Mouse (Mus musculus) forebrain, embryonic 14.5 days (tissue): Measurements from ENCODE around the gene Ppie. TPM values are rescaled to one million over a fixed set of nuclear protein-coding genes. Genes with fewer than 3 reads are reported as not detected.
"Not testable (repeated sequence)": the region's sequence is repeated elsewhere in the genome, so short reads cannot be mapped to it uniquely, and the experiment has no call there.

Source experiments
- ATAC-seq: fragments of 200-750 bp; cut with Nextera tagmentation; 2 replicates; pipeline ENCODE4 v1.8.0; 2017; ENCODE audit warnings: mild to moderate bottlenecking, moderate library complexity
- DNase-seq: peaks from one replicate; pipeline ENCODE4 v3.0.0-alpha.2; 2015; ENCODE audit warnings: low spot score
- H3K27ac ChIP-seq: fragments of 300-500 bp; sonication (generic); 2 replicates; pipeline ENCODE4 v1.5.1; 2014; ENCODE audit warnings: low read depth, mild to moderate bottlenecking, control low read depth, low read length, moderate library complexity
- H3K27me3 ChIP-seq: fragments of 300-500 bp; sonication (generic); replicated peaks from 2 replicates; pipeline ENCODE4 v1.6.1; 2014; ENCODE audit warnings: low read length, control low read depth, mixed read lengths; ENCODE audit not compliant: control insufficient read depth, insufficient read depth
- H3K36me3 ChIP-seq: fragments of 300-500 bp; sonication (generic); 2 replicates; pipeline ENCODE4 v1.6.1; 2014; ENCODE audit warnings: low read length, control low read depth; ENCODE audit not compliant: control insufficient read depth, insufficient read depth
- H3K4me1 ChIP-seq: fragments of 300-500 bp; sonication (generic); 2 replicates; pipeline ENCODE4 v1.6.1; 2014; ENCODE audit warnings: antibody characterized with exemption, low read length, control low read depth; ENCODE audit not compliant: control insufficient read depth, insufficient read depth
- H3K4me2 ChIP-seq: fragments of 300-500 bp; sonication (generic); 2 replicates; pipeline ENCODE4 v1.6.1; 2014; ENCODE audit warnings: mild to moderate bottlenecking, control low read depth, low read length
- H3K4me3 ChIP-seq: fragments of 300-500 bp; sonication (generic); 2 replicates; pipeline ENCODE4 v1.5.1; 2014; ENCODE audit warnings: low read depth, low read length, control low read depth
- H3K9ac ChIP-seq: fragments of 300-500 bp; sonication (generic); 2 replicates; pipeline ENCODE4 v1.6.1; 2014; ENCODE audit warnings: mild to moderate bottlenecking, low read length, control low read depth, moderate library complexity
- H3K9me3 ChIP-seq: fragments of 300-500 bp; sonication (generic); replicated peaks from 2 replicates; pipeline ENCODE4 v1.6.1; 2016; ENCODE audit warnings: low read length, control low read depth, mixed read lengths; ENCODE audit not compliant: control insufficient read depth
- WGBS: fragments of 180-500 bp; shearing (Covaris S2); extraction: QIAGEN DNeasy Blood & Tissue Kit; methylation state at CpG from one replicate; pipeline ENCODE4 v1.1.7; 2014; 5-methylcytosine and 5-hydroxymethylcytosine counted together
- polyA plus RNA-seq: library from polyadenylated mRNA; unstranded; fragments of >200 nt; fragmentation: Nextera tagmentation; extraction: Ambion mirVana; gene quantifications from 2 replicates; pipeline ENCODE4 v1.2.1, GENCODE M21; 2014

Gene Ppie
- polyA plus RNA-seq, 1 experiment from 2014 or later, result 88.3 TPM

DNA sequence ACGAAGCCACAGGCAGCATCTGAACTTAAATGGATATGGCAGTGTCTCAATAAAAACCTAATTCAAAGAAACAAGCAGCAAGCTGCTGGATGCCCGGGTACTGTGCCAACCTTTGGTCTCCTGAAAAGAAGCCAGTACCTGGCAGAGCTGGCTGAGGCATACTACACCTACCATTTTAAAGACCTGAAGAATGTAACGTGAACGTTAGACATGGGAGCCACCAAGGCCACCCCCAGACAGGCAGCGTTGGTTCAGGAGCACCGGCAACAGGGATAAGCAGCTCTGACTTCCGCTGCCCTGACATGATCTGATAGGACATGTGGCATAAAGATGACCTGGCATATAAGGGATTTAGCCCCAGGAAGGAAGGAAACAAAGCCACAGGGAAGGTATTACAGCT is 13.1 kb downstream of the Ppie start:
- Histone ChIP-seq H3K4me2 (no peak overlapping the region), H3K27me3 (no peaks in the 10 kb centered on the region), H3K4me1 (no peaks in the 10 kb centered on the region), H3K4me3 (no peak overlapping the region), H3K9me3 (no peaks in the 10 kb centered on the region), H3K9ac (no peak overlapping the region), H3K27ac (no peak overlapping the region), H3K36me3 (peaks cover 60% of the 10 kb centered on the region)
- DNase-seq (no peak), ATAC-seq (no peak)
- WGBS, result 94% methylated on average over 7 of the region's 7 CpGs

DNA sequence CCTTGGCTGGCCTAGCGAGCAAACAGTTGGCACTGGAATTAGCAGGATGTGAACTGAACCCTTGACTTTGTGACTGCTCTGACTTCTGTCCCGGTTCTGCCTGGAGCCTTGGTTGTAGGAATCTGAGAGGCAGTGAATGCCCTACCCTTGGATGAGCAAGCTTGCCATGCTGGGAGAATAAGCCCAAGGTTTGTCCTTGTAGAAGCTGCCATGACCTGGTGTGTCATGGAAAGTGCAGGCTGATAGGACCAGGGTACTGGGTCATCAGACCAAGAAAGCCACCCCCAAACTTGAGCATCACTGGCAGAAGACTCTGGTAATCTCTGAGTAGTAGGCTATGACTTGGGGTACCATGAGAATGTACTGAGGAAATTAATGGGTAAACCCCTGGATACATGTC is 18.5 kb downstream of the Ppie start:
- no peak overlapping the region for H3K4me2 ChIP-seq
- no peaks in the 10 kb centered on the region for H3K9me3 ChIP-seq
- H3K27ac ChIP-seq, result no peak overlapping the region
- WGBS, result 89% methylated on average over 2 of the region's 2 CpGs
- H3K4me3 ChIP-seq, result no peak overlapping the region
- DNase-seq, result no peak
- H3K4me1 ChIP-seq, result no peaks in the 10 kb centered on the region
- no peaks in the 10 kb centered on the region for H3K27me3 ChIP-seq
- ATAC-seq, result no peak
- H3K36me3 ChIP-seq, result peaks cover 12% of the 10 kb centered on the region
- H3K9ac ChIP-seq, result no peak overlapping the region

DNA sequence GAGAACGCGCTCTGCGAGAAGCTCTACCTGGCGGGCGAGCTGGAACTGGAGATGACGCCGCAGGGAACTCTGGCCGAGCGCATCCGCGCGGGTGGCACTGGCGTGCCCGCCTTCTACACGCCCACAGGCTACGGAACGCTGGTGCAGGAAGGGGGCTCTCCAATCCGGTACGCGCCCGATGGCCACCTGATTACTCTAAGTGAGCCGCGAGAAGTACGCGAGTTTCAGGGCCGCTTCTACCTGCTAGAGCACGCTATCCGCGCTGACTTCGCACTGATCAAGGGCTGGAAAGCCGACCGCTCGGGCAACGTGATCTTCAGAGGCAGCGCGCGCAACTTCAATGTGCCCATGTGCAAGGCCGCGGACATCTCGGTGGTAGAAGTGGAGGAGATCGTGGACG is 23.1 kb downstream of the Ppie start:
- H3K4me3 ChIP-seq, result peak overlapping the region; percentile 24
- not testable (repeated sequence) for H3K27me3 ChIP-seq, H3K36me3 ChIP-seq, H3K9me3 ChIP-seq, H3K4me1 ChIP-seq, H3K27ac ChIP-seq, H3K9ac ChIP-seq
- peak overlapping the region; percentile 49 for H3K4me2 ChIP-seq
- DNase-seq, result peak; percentile 24
- peak; percentile 82 for ATAC-seq
- WGBS, result 33% methylated on average over 21 of the region's 42 CpGs

DNA sequence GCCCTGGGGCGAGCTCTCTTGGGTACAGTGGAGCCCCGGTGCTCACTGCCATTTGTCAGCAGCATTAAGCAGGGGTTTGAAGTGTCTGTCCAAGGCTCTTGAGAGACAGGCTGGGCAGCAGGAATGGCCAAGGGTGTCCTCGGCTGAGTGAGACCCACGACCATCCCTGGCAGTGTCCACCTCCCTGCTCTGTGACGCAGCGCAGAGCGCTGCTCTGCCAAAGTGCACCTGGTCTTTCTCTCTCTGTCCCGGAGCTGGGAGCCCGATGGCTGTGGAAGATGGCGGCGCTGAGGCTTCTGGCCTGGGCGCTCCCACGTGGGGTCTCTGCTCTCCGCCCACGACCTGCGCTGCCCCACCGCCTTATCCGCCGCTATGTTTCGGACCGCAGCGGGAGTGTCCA is 23.7 kb downstream of the Ppie start, which contains the start of gene Oxct2b:
Gene Oxct2b, plus strand, starts transcription at position 256 of the 400 bp plus-strand sequence.
- Histone ChIP-seq H3K27ac (no peak within 1 kb of the TSS), H3K9me3 (no peaks in the 10 kb centered on the region), H3K36me3 (no peaks in the 10 kb centered on the region), H3K4me1 (no peaks in the 10 kb centered on the region), H3K27me3 (no peaks in the 10 kb centered on the region), H3K4me2 (peak within 1 kb of the TSS; percentile 49), H3K9ac (peak within 1 kb of the TSS; percentile 37), H3K4me3 (peak within 1 kb of the TSS; percentile 24)
- DNase-seq (no peak), ATAC-seq (peak; percentile 42; the same call in 1 of the 2 replicates)
- WGBS, result 23% methylated on average over 22 of the region's 22 CpGs

DNA sequence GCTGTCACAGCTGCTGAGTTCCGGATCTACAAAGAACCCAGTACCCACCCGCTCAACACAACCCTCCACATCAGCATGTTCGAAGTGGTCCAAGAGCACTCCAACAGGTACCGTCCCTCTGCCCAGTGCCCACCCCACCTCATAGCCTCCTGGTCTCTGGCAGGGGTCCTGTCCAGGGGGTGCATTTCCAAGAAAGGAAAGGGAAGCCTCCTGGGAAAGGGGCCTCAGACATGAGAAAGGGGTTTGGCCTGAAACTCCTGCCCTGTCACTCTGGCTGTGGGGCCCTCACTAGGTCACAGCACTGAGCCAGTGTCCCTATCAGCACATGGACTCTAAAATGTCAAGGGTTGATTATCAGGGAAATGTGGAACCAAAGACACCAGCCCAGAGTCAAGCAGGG is 25.1 kb downstream of the Ppie start:
- H3K27me3 ChIP-seq, H3K4me1 ChIP-seq, DNase-seq, H3K4me2 ChIP-seq, H3K9me3 ChIP-seq, H3K9ac ChIP-seq, H3K36me3 ChIP-seq, ATAC-seq, H3K4me3 ChIP-seq, H3K27ac ChIP-seq: not testable (repeated sequence)
- WGBS, result 92% methylated on average over 4 of the region's 4 CpGs

DNA sequence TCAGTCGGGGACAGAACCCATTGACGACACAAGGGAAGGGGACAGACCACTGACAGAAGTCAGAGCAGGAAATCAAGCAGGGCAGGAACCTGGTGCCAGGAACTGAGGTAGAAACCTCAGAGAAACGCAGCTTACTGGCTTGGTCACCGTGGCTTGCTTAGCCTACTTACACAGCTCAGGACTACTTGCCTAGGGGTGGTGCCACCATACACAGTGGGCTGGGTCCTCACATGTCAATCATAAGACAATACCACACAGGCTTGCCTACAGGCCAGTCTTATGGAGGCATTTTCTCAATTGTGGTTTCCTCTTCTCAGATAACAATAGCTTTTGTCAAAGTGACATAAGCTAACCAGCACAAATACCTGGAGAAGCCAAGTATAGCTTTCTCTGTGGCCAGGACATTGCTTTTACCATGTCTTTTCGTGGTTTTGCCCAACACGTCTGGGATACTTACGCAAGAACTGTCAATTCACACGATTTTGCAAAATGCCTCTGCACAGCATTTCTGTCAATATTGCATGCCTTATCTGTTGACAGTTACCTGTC is 27.5 kb downstream of the Ppie start:
- Histone ChIP-seq H3K4me2 (no peak overlapping the region), H3K36me3 (no peaks in the 10 kb centered on the region), H3K4me1 (no peaks in the 10 kb centered on the region), H3K4me3 (no peak overlapping the region), H3K27ac (no peak overlapping the region), H3K9me3 (no peaks in the 10 kb centered on the region), H3K9ac (no peak overlapping the region), H3K27me3 (no peaks in the 10 kb centered on the region)
- no peak for ATAC-seq
- no peak for DNase-seq
- 79% methylated on average over 8 of the region's 8 CpGs for WGBS

DNA sequence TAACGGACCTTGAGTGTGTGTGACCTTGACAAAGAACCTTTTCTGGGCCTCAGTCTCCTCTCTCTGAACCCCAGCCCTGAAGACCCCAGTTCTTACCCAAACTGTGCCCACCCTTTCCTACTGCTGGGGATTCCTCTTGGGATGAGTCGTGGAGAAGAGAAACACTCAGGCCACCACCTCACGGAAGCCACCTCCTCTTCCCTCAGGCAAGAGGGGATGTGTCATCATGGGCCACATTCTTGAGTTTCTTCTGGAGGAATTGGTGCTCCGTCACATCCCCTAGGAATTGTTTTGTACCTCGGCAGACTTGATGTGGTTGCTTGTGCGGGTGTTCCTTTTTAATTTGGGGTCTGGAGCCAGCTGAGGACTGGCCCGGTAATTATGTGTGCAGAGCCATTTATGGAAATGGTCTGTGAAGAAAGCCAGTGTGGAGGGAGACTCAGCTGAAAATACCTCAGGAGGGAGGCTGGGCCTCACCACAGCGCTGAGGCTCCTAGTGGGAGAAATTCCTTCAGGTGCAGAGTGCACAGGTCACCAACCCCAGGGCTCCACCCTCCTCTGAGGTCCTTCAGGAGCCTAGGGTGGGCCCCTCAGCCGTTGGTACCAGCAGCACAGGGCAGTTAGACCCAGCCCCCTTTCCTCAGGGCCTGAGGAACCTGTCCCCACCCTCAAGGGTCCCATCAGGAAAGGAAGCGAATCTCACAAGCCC is 28.3 kb downstream of the Ppie start:
- not testable (repeated sequence) for H3K4me1 ChIP-seq, DNase-seq, H3K36me3 ChIP-seq, H3K9me3 ChIP-seq, ATAC-seq, H3K4me3 ChIP-seq, H3K9ac ChIP-seq, H3K27me3 ChIP-seq, H3K27ac ChIP-seq, H3K4me2 ChIP-seq
- WGBS, result 80% methylated on average over 10 of the region's 10 CpGs

DNA sequence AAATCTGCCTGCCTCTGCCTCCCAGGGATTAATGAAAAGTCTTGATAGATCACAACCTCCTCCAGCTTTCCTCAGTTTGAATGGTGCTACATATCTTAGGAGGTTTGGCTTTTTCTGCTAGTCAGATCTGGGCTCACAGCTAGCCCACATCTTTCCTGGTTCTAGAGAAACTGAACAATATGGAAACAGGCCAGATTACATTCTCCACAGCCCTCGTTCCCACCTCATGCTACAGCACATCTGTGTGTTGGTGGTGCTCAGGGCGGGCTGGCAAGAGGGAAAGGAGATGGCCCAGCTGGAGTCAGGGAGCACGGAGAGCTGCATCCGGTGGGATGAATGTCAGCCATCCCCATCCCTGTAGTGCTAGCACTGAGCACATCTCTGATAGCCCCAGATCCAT is 29.0 kb downstream of the Ppie start:
- DNase-seq, result no peak
- H3K27ac ChIP-seq, result no peak overlapping the region
- 83% methylated on average over 4 of the region's 4 CpGs for WGBS

DNA sequence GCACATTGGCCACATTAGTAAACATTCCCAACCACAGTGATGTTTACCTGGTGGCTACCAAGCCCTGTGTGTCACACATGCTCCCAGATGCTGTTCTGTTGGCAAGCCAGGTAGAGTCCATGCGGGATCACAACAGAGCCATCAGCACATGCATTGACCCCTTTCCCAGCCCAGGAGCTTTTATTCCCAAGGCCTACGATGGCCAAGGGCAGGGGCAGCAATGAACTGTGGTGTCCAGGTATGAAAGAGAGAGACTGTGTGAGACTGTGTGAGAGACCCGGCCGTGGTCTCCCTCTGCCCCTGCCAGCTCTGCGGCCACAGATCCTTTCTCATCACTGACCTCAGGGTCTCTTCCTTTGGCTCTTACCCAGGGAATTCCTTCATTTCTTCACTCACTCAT is 31.7 kb downstream of the Ppie start:
- no peak overlapping the region for H3K4me3 ChIP-seq
- no peak for ATAC-seq
- peaks cover 7% of the 10 kb centered on the region for H3K4me1 ChIP-seq
- WGBS, result 94% methylated on average over 5 of the region's 5 CpGs
- H3K36me3 ChIP-seq, result no peaks in the 10 kb centered on the region
- H3K27me3 ChIP-seq, result peaks cover 24% of the 10 kb centered on the region
- no peaks in the 10 kb centered on the region for H3K9me3 ChIP-seq
- no peak for DNase-seq
- no peak overlapping the region for H3K9ac ChIP-seq
- no peak overlapping the region for H3K27ac ChIP-seq
- H3K4me2 ChIP-seq, result no peak overlapping the region

More for the DNA sequence above, 29.0 kb downstream of the Ppie start:
- Histone ChIP-seq H3K4me1 (no peaks in the 10 kb centered on the region), H3K4me2 (no peak overlapping the region), H3K4me3 (no peak overlapping the region), H3K9me3 (no peaks in the 10 kb centered on the region), H3K36me3 (no peaks in the 10 kb centered on the region), H3K27me3 (peaks cover 6% of the 10 kb centered on the region), H3K9ac (no peak overlapping the region)
- no peak for ATAC-seq
